Mouse (Mus musculus) kidney, postnatal 14 days (tissue): ENCODE results near the gene Ythdf2.
"Not testable (repeated sequence)": the region's sequence is repeated elsewhere in the genome, so short reads cannot be mapped to it uniquely, and the experiment has no call there.

Experiments used
- DNase-seq: peaks from one replicate; pipeline ENCODE4 v3.0.0; 2022; ENCODE audit warnings: mixed read lengths

The Ythdf2 gene

DNA sequence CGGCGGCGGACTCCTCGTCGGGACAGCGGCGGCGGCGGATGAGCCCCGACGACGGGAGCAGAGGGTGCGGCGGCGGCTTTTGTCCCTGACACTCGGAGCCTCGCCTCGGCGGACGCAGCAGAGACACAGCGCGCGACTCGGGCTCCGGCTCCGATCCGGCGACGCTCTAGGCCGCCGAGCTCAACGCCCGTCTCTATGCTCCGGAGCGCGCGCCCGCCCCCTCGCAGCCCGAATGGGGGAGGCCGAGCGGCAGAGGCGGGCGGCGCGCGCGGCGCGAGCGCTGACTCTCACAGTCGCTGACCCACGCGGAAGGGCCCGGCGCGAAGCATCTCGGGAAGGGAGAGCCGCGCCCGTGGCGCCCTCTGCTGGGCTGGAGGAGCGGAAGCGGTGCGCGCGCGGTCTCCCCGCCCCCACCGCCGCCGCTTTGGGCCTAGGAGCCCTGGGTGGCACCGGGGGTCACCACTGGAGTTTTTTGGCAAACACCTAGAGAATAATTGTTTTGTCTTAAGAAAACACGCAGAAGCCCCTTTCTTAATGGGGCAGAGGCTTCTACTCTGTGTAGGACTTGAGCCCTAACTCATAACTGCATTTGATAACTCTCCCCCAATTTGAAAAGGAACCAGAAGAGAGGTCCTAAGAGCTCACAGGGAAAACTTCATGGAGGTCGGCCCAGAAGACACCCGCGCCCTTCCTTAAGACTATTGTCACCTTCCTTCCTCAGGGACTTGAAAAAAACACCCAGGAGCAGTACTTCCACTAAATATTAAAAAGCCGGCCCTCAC is at the start of gene Ythdf2:
TSS of gene Ythdf2 (minus strand) at position 351 of the 782 bp plus-strand sequence.
- DNase-seq: peak; percentile 99

DNA sequence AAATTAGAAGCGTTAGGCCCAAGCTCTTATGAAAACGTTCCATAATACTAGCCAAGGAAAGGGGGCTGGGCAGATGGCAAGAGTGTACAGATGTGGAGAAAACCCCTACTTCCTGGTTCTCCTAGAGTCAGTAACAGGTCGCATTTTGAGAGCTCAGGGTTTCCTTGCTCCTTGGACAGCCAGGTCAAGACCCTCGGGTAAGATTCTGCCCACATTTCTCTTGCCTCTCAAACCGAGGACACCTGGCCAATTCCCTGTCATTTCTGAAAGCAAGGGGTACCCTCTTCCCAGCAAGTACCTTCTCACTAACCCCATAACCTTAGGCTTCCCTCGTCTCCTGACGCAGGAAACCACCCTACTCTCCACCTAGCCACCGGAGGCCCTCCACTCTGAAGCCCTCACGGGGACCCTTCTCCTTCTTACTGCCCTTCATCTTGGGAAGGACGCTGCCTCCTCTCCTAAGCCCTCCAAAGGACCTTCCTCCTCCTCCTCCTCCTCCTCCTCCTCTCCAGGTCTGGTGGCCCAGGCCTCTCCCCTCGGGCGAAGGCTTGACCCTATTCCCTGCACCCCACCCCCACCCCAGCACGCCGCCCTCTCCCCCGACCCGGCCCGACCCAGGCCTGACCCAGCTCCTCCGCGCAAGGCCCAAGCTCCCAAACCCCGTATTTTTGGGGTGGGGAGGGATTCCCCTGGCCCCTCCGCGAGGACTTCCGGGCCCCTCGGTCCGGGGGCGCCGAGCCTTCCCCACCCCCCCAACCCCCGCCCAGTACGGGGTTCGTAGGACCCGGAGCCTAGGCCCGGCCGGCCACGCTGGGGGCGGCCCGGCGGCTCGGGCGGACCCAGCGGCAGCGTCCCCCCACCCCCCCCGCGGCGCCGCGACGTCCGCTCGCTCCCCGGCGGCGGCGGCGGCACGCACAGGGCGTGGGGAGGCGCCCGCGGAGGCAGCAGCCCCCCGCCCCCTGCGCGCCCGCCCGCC is 48.6 kb upstream of the Ythdf2 start:
- peak; percentile 76 for DNase-seq

DNA sequence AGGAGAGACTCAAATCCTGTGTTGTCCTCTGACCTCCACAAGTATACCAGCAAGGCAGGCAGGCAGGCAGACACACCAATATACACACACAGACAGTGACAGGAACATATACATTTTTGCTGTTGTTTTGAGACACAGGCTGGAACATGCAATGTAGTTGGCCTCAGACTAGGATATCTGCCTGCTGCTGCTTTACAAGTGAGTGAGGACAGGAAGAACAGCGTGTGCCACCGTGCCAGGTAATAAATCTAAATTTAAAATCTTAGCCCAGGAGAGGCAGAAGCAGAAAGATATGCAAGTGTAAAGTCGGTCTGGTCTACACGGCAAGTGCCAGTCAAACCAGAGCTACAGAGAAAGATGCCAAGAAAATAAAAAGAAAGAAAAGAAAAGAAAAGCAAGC is 47.1 kb upstream of the Ythdf2 start:
- DNase-seq: no peak

DNA sequence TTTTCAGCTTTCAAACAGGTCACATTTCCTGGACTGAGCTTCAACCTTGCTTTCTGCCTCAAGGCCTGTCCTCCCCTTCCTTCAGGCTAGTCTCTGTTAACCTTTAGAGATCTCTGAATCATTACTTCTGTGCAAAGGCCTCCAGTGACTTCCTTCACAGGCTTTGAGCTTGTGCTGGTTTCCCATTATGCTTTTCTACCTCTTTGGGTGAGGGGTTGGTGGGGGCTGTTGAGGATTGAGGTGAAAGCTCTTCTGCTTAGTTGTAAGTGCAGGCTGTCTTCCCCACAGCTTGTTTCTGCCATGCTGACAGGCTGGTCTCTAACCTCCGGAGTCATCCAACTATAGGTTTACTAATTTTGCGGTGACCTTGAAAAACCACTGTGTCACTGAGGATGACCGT is 44.3 kb upstream of the Ythdf2 start:
- DNase-seq: no peak

DNA sequence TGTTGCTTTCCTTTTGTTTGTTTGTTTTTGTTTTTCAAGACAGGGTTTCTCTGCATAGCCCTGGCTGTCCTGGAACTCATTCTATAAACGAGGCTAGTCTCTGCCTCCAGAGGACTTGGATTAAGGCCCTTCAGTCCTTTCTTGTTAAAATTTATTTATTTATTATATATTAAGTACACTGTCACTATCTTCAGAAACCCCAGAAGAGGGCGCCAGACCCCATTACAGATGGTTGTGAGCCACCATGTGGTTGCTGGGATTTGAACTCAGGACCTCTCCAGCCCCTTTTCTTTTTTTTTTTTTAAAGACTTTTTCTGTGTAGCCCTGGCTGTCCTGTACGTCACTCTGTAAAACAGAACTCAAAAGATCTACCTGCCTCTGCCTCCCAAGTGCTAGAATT is 42.9 kb upstream of the Ythdf2 start:
- no peak for DNase-seq

DNA sequence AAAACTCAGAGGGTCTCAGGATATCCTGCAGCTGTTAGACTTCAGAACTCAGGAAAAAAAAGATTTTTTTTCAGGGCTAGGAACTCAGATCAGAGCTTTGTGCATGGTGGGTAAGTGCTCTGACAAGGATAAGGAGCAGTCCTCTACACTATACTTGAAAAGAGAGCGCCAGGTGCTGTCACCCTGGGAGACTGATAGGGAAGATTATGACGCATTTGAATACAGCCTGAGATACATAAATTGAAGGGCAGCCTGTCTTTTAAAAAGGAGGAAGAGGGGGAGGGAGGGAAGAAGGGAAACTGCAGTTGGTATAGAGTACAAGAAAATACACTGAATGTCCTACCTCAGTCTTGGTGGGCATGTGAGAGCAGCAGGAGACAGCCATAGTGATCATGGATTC is 41.5 kb upstream of the Ythdf2 start:
- no peak for DNase-seq

DNA sequence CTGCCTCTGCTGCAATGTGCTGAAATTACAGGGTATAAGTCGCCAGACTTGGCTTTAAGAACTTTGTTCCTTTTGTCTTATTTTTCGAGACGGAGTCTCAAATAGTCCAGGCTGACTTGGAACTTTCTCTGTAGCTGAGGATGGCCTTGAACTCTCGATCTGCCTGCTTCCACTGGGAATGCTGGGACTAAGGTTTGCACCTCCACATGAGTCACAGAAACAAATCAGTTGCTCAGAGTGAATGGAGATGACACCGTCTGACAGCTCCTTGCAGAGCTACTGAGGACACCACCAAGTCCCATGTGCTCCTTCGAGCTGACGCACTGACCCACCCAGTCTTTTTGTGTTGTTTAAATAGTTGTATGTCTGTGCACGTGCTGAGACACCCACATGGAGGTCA is 41.0 kb upstream of the Ythdf2 start:
- no peak for DNase-seq

DNA sequence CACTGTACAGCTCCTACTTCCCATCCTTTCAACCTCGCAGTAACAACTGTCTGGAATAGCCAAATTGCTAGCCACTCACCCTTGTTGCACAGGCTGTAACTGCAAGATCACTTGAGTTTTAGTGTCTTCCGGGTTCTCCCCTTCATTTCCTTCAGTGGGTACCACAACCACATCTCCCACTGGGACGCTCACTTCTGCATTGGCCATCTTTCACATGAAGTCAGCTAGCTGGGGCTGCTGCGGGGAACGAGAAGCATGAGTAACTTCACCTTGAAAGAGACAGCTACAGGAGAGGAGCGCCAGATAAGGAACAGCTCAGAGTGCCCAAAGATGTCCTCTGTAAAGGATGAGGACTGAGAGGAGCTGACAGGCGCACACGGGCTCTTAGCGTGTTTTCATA is 39.5 kb upstream of the Ythdf2 start:
- DNase-seq: no peak

DNA sequence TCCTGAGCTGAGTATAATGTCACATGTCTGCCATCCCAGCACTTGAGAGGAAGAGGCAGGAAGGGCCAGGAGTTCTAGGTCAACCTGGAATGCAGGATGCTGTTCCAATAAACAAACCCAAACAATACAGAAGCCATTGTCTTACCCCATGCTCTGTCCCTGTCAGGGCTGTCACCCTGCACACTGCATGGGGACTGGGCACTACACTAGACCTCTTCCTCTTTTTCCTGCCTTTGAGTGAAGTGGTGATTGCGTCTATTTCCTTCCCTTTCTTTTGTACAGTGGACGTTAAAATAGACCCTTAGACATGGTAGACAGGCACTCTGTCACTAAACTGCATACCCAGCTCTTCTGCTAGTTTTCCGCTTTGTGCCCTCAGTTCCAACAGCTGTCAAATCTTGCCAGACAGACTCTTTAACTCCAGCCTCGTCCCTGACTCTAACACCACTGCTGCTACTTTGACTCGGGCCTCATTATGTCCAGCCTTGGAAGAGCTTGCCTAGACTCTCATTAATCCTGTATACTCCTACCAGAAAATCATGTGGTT is 35.4 kb upstream of the Ythdf2 start:
- DNase-seq: peak; percentile 34

DNA sequence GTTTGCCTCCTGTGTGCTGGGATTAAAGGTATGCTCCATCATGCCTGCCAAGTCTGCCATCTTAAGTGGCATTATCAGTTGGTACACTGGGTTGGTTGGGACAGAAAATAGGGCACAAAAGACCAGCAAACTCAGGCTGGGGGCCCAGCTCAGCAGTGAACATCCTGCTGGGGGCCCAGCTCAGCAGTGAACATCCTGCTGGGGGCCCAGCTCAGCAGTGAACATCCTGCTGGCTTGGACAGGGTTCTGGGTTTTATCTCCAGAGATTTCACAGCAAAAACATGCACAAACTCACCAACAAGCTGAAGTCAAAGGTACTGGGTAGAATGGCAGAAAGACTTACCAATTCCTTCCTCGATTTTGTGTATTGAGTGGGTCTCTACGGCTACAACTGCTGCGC is 33.5 kb upstream of the Ythdf2 start:
- no peak for DNase-seq

DNA sequence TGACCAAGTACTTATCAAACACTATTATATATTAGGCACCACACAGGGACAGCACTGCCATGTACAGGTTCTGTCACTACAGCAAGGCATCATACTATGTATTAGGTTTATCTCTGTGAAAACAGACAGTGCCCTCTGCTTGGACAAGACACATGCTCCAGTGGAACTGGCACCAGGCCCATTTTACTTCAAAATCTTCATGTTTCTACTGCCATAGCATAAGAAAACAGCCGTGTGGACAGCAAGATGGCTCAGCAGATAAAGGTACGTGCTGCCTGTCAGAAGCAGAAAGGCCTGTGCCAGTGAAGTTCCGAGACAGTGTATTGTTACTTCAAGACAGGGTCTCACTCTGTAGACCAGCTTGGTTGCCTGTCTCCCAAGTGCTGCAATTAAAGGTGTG is 29.1 kb upstream of the Ythdf2 start:
- no peak for DNase-seq

DNA sequence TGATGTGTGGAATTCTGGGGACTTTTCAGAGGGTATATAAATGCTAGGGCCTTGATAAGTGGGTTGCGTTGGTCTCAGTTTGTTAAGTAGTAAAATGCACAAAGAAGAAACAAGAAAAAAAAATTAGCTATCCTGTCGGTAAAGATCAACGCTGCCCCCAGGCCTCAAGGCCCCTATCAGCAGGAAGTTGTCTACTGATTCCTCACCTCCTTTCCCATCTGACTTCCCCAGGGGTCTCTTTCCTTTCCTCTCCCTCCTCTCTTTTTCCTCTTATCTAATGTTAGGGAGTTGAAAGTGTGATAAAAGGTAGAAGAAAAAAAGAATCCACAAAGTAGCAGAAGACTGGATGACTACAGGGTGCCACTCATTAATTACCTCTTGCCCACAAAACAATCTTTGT is 28.3 kb upstream of the Ythdf2 start:
- no peak for DNase-seq

DNA sequence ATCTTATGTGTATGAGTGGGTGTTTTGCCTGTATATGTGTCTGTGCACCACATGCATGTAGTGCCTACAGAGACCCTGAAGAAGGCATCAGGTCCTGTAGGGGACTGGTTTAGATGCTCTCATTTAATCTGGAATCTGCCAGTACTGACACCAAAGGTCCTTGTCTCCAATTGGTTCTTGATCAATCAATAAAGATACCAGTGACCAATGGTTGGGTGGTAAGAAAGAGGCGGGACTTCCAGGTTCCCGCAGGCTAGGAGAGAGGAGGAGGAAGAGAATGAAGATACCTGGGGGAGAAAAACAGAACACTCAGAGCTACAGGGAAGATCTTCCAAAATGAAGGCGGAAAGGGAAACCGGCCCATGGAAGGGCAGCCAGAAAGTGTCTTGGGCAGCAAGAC is 26.3 kb upstream of the Ythdf2 start:
- DNase-seq: no peak

DNA sequence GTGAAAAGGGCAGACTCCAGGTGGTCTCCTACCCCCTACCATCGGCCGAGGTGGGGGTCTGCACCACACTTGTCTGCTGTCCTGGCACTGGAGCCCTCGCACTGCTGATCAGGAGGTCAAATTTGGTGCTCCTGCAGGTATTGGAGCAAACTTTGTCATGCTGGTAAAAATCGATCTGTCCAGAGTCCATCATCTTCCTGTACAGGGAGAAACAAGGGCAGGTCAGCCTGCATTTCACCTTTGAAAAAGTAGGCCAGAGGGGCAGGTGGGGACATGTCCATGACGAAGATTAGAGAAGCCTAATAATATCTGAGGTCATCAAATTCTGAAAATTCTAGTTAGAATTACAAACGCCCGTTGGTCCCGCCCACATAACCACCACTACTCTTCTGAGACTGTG is 22.6 kb upstream of the Ythdf2 start:
- DNase-seq: no peak

DNA sequence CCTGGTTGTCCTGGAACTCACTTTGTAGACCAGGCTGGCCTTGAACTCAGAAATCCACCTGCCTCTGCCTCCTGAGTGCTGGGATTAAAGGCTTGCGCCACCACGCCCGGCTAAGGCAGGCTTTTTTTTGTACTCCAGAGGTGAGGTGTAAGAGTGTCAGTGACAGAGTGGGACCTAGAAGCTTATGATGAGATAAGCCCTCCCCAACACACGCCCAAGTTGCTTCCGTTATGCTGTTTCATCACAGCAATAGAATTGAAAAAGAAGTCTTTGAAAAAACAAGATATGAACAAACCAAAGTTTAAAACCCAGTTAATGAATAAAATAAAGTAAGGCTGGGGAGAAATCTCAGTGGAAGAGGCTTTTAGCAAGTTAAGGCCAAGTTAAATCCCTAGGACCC is 18.3 kb upstream of the Ythdf2 start:
- DNase-seq: no peak

DNA sequence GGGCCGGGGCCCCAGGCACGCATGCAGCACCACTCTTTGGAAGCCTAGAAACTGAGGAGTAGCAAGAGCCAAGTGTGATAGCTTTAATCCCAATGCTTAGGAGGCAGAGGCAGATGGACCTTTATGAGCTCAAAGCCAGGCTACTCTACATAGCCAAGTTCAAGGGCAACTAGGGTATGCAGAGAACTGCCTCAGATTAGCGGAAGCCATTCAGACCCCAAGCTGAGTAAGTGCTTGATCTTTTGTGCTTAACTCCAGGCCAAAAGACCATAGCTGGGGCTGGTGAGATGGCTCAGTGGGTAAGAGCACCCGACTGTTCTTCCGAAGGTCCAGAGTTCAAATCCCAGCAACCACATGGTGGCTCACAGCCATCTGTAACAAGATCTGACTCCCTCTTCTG is 9.9 kb upstream of the Ythdf2 start:
- not testable (repeated sequence) for DNase-seq

DNA sequence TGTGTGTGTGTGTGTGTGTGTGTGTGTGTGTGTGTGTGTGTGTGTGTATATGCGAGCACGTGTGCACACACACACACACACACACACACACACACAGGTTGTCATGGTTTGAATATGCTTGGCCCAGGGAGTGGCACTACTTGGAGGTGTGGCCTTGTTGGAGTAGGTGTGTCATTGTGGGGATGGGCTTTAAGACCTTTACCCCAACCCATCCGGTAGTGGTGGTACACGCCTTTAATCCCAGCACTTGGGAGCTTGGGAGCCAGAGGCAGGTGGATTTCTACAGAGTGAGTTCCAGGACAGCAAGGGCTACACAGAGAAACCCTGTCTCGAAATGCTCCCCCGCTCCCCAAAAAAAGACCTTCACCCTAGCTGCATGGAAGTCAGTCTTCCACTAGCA is 6.3 kb upstream of the Ythdf2 start:
- not testable (repeated sequence) for DNase-seq

DNA sequence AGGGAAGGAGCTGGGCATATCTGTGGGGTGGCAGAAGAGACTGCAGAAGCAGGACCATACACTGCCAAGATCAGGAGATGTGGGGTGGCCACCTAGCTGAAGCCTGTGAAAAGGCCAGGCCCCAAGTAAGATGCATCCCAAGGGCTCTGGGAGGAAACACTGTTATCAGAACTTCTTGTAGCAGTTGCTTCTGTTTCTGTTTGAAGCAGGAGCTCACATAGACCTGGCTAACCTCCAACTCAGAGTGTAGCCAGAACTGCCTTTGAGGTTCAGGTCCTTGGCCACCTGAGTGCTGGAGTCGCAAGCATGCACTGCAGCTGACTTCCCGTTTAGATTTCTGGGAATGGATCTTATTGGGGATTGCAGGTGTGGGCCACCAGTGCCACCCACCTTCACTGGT is 5.7 kb upstream of the Ythdf2 start:
- DNase-seq: no peak

DNA sequence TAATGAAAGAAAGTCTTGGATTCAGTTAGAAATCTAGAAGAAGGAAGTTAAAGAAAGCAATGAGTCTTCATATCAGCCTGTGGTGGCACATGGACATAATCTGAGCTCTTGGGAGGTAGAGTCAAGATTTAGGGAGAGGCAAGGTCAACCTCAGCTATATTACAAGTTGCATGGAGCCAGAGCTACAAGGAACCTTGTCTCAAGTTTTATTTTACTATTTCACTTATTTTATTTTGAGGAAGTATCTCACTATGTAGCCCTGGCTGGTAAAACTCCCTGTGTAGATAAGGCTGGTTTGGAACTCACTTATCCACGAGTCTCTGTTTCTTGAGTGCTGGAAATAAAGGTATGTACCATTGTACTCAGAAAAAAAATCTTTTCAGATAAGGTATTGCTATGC is 4.5 kb upstream of the Ythdf2 start:
- DNase-seq: no peak

DNA sequence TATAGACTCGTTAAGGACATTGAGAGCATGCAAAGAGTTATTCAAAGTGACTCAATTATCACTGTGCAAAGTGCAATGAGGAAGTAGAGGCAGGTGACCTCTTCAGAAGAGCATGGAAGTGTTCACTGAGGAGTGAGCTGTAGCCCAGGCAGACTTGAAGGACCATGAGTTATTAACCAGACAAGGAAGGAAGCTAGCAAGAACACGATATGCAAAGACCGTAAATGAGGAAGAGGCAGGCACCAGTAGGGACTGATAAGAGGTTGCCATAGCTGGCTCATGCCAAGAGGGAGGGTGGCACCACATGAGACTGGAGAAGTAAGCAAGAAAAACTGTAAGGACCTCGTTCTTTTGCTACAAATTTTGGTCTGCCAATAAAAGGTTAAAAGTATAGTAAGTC is 2.7 kb upstream of the Ythdf2 start:
- DNase-seq: no peak

DNA sequence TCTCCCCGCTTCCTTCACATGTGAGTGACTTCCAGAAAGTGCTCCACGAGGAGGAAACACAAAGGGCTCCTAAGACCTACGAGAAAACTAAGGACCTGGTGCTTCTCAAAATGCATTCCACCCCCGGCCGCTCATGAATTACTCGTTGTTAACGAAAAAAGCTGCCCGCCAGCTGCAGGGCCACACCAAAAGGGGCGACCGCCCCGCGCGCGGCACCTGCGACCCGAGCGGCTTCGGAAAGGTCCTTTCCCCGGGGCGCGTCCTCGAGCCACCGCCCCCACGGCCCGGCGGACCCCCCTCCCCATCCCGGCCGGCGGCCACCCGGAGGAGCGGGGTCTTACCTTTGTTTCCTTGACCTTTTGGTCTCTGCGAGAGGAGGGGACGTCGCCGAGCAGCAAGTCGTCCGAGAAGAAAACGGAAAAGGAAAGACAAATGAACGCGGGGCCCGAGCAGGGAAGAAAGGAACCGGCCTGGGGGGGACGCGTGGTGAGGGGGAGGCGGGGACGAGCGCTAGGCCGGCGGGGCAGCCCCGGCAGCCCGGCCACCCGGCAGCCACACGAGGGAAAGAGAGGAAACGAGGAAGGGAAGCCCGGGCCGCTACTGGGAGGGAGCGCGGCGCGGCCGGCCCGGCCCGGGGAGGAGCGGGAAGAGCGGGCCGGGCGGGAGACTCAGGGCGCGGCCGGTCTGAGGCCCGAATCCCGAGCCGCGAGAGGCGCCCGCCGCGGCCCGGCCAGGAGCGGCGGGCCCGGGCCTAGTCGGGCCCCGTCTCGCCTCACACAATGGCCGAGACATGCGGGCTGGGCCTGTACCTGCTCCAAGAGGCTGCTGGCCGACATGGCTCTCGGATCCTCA is 786 bp downstream of the Ythdf2 start:
- DNase-seq: peak; percentile 34

DNA sequence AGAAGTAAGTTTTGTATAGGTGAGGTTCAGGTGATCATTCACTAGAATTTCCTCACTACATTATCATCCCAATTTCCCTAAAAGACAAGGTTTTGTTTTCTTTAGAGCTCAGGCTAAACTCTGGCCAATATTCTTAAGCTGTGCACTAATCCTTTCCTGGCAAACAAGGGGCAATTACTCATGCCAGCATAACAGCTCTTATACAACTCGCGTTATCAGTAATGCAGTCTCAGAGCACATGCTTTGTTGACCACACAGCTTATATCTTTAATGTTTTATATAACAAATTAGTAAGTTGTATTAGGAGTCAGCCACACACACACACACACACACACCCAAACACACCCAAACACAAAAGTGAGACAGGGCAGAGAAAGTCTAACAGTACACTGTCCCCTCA is 1.8 kb downstream of the Ythdf2 start:
- DNase-seq: no peak

DNA sequence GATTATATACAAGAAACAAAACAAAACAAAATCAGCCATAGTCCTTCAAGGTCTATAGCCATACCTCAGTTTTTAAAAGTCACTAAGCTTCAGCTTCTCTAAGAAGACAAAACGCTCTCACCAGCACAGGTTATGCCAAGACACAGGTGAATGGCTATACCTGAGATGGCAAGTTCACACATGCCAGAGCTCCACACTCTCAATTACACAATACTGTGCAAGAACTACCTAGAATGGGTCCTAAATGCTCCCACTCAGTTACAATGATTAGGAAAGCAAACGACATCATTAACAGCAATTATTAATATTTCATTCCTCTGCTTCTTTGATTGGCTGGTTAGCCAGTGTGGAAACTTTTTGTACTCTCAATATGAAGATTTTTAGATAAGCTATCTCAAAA is 2.8 kb downstream of the Ythdf2 start:
- no peak for DNase-seq
